Mouse (Mus musculus) ovary, postnatal 14 days (tissue): Measurements from ENCODE around the gene Pde7b.

ENCODE experiments used
- DNase-seq: peaks from one replicate; pipeline ENCODE4 v3.0.0; 2022; ENCODE audit warnings: low spot score

Gene Pde7b

DNA sequence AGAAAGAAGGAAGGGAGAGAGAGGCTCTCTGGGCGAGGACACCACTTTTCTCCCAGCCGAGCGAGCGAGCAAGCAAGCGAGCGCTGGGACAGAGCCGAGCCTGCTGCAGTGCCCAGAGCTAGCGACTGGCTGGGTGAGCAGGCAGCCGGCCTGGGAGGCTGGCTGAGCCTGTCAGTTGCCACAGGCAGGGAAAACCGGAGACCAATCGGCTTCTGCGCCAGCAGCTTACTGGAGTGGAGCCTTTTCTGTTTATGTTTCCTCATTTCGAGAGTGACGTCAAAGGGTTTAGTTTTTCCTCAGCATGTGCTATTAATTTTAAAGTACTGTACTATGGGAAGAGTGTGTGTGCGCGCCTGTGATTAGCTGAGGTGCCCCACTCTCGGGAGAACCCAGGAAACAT lies at the start of gene Pde7b:
Gene Pde7b, minus strand, starts transcription at position 173 of the 400 bp plus-strand sequence.
- DNase-seq, result peak; percentile 59

DNA sequence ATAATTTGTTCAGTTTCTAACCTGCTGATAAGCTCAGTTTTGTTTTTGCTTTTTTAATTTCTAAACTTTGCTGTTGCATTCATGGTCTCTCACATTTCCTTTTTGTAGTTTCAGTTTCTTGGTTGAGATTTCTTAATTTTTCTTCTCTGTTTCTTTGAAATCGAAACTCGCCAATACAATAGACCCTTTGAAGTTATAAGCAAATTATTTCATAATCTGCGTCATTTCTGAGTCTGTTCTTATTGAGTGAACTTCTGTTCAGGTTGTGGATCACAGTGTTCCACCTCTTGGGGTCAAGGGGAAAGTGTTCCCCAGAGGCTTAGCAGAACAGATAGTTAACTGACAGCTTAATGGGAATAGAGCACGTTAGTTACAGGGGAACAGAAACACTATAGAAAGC lies 47.2 kb upstream of the Pde7b start:
- DNase-seq, result no peak

DNA sequence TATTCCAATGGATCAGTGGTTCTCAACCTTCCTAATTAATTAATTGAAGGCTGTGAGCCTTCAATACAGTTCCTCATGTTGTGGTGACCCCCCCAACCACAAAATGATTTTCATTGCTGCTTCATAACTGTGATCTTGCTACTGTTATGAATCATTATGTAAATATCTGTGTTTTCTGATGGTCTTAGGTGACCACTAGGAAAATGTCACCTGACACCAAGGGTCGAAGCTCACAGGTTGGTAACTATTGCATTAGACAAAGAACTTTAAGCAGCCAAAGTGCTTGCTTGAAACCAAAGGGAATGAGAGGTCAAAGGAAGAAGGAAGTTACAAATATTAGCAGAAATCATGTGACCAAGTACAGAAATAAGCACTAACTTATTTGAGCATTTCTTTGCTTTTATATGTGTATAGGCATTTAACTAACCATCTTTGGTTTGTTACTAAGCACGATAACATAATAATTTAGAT lies 45.6 kb upstream of the Pde7b start:
- DNase-seq, result no peak

DNA sequence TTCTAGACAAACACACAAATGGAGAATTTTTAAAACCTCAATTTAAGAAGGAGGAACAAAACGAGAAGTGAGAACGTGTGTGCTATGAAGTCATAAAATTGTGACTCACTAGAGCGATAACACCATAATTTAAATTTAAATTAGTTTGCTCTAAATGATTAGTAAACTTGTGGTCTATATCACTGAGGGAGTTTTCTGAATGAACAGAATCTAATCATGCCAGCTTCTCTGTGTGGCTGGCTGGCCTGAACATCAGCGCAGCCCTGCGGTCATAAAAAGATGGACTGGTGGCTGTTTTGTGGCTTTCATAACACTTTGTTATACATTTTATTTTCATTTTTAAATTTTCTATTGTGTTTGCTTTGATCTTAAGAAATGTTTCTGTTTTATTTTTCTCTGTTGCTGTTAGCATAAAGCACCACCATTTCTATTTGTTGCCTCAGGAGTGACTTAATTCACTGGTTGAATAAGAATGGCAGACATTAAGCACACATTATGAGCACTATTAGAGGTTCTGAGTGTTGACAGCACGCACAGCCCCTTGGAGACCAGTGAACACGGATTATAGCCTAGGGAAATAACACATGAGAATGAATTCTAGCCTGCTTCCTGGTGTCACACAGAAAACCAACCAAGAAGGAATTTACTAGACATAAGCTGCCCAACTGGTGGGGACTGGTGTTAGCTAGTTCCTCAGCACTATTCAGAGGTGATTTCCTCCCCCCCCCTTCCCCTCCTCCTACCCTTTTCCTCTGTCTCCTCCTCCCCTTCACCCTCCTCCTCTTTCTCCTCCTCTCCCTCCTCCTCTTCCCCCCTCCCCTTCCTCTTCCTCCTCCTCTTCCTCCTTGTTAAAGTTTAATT lies 44.9 kb upstream of the Pde7b start:
- DNase-seq, result no peak

DNA sequence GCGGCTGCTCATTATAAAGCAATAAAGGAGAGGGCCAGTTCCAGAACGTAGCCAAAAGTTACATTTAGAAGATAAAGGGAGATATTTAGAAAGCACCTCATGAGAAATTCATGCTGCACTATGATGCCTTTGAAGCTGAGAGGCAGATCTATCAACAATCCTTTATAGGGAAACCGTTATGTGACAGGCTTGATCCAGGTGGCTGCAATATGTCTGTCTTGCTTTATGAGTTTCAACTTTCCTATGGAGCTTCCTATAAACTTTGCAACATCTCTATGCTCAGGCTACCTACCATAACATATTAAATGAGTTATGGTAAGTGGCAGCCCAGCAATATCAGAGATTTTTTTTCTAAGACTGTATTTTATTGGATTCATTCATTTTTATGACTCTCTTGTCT lies 39.5 kb upstream of the Pde7b start:
- no peak for DNase-seq

DNA sequence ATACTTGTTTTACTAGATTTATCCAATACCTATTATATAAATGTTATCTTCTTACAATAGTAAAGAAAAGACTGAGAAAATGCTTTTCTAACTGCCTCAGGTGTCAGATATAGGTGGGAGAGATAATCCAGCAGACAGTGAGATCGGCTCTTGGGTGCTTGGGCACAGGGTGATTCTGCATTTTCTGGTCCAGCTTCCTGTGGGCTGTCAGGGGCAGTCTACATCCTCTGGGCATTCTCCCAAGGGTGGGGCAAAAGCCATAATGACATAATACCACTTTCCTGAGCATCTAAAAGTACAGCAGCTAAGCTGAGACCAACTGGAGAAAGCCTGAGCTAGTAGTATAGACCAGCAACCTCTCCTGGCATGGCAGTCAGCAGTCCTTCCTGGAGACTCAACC lies 34.1 kb upstream of the Pde7b start:
- no peak for DNase-seq

DNA sequence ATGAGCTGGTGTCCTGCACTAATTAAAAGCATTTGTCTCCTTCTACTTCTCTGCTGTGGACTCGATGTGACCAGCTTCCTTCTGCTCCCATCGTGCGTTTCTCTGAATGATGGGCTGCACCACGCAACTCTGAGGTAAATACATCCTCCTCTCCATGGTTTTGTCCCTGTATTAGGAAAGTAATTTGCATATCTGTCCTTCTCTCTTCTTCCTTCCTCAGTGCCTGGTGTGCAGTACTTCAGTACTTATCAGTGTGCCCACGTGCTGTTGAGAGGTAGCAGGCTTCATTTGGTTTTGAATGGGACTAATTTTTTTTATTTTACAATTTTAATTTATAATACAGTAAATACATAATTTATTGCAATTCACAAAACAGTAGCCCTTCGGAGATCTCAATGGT lies 33.4 kb upstream of the Pde7b start:
- DNase-seq, result no peak

DNA sequence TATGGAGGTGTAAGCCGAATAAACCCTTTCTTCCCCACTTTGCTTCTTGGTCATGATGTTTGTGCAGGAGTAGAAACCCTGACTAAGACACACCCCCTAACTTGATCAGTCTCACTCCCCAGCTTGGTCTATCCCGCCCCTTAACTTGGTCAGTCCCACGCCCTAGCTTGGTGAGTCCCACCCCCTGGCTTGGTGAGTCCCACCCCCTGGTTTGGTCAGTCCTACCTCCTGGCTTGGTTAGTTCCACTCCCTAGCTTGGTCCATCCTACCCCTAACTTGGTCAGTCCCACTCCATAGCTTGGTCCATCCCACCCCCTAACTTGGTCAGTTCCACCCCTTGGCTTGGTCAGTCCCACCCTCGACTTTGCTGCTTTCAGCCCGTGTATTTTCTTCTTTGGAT lies 31.3 kb upstream of the Pde7b start:
- DNase-seq, result no peak

DNA sequence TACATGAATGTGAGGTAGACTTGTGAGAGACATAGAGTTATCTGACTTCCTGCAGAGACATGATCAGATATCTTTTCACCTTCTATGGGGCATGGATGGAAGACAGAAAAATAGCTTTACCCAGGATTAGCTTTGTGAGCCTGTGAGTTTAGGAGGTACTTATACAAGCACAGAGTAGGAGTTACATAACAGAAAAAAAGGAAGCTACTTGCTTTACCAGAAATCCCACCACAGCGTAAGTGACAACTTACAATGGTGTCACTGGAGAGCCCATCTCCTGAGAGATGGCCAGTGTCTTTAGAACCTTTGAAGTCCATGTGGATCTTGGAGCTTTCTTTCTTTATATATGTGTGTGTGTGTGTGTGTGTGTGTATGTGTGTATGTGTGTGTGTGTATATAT lies 28.0 kb upstream of the Pde7b start:
- DNase-seq, result no peak

DNA sequence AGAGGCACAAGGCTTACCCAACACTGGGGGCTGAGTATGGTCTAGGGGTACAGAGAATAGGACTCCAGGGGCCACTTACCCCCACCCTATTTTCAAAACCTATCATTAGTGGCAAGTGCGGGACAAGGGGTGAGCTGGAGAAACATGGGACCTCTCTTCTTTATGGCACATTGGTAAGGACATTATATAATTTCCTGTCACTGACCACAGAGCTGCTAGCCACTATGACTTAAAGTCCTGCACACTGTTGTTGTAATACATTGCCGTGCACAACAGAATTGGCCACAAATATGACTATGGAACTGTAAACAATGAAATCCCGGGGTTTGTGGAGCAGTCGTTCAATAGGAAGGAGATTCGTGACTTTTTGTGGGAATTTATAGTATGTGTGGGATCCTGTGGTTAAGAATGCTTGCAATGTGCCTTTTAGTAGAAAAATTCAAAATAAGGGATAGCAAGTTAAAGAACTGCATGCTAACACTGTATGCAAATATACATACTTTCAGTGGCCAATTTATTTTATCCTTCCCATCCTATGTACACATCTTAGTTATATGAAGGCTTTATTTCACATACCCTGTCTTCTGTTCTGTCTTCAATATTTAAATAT lies 25.9 kb upstream of the Pde7b start:
- no peak for DNase-seq

DNA sequence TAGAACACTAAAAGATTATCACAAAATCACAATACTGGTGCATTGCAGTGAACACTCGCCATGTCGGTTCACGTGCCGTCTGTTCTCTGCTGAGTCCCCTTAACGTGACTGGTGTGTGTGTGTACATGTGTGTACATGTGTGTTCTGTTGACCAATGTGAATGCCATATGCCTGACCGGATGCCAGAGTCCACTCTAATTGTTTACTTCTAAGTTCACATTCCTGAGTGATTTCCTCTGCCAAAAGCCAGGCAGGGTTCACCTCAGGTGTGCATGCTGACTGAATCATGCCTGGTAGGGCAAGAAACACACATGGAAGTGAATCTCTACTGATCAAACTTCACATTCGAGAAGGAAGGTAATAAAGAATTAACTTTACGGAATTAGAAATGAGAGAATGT lies 24.1 kb upstream of the Pde7b start:
- DNase-seq, result no peak

DNA sequence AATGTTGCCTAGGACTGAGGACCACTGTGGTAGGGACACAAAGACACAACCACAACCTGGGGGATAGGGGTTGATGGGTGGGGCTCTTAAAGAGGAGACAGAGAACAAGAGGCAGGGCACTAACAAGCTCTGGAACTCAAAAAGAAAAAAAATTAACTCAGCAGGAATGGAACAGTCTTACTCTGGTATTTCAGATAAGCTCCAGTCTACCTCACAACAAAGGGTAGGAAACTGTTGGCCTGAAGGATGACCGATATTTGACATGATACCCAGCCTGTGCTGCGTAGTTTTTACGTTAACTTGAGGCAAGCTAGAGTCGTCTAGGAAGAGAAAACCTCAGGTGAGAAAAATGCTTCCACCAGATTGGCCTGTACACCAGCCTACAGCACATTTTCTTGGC lies 22.4 kb upstream of the Pde7b start:
- DNase-seq, result no peak

DNA sequence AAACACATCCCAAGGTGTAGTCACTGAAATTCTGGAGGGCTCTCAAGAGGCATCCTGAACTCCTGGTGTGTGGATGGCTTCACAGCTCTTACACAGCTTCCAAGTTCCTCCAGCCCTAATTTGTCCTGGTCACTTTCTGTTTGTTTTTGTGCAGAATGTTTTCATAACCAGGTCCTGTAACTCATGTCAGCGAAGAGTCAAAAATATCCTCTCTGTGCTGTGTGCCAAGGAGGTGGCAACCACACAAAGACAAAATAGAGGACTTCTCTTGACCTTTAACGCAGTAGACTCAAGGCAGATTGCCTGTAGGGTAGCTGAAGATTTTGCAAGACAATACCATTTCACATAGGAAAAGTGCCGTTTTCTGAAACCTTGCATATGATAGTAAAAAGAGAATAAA lies 14.9 kb upstream of the Pde7b start:
- no peak for DNase-seq

DNA sequence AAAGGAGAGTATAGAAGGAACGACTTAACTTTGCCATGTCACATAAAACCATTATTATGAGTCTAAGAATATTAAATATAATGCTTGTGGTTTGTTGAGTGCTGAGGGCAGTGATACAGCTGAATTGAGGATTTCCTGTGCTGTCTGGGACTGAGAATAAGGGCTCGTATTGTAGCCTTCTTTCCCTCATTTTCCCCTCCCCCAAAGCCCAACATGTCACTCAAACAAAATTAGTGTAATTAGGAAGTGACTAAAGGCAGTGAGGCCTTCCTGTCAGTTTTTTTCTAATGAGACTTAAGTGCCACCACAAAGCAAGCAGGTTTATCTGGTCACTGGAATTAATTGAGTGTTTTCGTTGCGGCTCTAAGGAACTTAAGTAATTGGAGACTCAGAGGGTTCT lies 12.3 kb upstream of the Pde7b start:
- DNase-seq, result no peak

DNA sequence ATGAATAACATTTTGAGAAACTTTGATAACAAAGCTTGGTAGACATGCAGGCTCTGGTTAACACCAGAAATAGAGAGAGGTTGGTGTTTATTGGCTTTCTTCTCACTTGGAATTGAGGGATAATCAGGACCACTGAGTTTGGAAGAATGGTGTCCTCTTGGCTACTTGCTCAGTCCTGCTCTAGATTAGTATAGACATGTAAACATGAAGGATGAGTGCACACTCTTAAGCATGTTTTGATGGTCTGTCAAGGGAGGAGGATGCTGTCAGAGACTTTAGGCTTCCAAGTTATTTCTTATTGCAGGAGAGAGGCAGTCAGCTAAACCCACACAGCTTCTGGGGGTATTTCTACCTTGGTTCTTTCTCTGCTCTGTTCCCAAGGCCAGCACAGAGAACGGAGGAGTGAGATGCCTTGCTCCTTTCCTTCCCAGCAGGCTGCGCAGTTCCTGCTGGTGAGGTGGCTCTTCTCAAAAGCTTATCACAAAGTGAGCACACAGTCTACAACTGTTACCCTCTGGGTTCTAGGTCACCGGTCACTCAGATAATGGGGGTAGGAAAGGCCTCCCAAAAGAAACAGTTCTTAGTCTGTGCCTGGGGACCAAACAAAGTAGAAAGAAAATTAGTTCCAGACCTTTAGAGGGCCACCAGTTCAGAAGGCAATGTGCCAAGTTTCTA lies 11.0 kb upstream of the Pde7b start:
- DNase-seq, result no peak

DNA sequence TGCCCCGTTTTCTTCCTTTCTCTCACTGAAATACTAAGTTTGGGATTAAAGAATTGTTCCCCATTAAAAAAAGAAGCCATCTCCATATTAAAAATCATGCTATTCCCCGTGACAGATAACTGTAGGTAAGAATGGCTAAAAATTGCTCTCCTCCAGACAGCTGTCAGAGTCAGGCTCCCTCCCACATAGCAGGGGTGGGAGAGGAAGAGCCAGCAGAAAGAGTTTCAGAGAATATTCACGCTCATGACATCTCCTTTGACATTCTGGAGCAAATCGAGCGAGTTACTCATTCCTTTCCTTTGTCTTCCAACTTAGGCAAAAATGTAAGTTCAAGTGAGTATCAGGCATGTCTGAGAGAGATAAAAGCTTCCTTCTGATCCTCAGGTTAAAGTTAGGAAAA lies 8.7 kb upstream of the Pde7b start:
- no peak for DNase-seq

DNA sequence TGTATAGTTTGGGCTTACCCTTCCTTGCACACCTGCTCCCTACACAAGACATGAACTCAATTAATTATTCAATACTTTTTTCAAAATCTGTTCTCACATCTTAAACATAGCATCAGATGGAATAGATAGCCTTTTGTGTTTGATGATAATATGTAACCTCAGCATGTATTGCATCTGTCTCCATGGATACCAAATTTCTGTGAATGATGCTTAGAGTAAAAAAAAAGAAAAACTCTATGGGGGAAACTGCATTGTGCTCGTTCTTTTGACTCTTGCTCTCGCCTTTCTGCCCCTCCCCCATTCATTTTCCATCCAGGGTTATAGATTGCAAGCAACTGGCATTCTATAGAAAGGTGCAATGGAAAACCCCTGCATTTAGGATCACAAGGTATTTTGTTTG lies 7.3 kb upstream of the Pde7b start:
- no peak for DNase-seq

DNA sequence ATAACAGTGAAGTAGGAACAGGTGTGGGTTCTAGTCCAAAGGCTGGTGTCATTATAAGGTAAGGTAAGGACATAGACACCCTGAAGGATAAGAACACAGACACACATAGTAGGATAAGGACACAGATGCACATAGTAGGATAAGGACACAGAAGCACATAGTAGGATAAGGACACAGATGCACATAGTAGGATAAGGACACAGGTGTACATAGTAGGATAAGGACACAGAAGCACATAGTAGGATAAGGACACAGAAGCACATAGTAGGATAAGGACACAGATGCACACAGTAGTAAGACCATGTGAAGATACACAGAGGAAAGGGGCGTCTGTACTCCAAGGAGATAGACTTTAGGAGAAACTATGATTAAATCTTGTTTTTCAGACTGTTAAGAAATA lies 5.2 kb upstream of the Pde7b start:
- DNase-seq, result no peak

DNA sequence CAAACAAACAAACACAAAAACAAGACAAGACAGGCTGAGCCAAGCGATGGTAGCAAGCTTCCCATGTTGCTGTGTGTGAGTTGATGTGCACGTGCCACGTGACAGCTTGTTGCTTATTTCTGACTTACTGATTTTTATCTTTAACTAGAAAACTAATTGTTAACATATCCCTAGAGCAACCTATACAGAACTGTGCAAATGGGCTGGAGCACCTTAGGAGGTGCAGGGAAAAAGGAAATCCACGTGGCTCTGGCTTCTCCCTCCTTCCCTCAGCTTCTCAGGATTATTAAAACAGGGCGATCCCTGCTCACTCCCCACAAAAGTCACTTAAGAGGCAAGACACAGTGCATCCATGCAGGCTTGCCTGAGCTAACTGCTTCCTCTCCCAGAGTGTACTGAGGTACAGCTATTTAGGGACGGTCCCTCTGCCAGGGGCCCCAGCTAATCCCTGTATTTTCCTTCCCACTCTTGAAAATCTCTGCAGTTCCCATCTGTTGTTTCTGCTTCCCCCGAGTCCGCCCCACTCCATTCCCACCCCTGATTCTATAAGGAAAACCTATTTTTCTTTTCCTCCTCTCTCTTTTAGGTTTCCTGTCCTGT lies 606 bp upstream of the Pde7b start:
- DNase-seq, result no peak

DNA sequence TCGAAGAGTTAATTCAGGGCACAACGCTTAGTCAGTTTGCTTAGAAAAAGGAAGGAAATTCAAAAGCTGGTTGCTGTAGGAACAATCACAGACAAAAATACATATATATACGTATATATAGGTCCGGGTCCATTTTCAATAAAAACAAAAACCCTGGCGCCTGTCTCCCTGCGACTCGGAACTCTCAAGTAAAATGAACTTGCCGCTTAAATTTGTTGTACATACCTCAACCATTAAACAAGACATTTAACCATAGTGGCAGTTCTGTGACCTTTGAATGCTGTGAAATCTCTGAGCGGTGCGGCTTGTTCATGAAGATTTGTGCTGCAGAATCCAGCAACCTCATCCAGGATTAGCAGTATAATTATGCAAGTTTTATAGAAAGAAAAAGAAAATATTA lies 427 bp downstream of the Pde7b start:
- no peak for DNase-seq

DNA sequence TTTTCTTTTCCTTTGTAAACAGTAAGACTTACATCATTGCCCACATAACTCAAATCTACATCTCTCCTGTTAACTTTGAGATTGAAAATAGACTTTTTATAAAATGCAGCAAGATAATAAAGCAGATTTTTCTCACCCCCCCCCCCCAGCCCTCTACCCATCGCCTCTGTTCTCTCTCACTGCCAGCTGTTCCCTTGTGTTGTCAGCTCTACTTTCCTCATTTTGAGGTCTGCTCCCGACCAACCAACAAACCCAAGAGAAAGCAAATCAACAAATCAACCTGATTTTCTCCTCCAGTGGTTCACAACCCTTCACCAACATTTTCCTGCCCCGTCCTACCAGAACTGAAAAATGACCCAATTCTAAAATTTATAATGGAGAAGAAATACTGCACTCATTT lies 916 bp downstream of the Pde7b start:
- no peak for DNase-seq

DNA sequence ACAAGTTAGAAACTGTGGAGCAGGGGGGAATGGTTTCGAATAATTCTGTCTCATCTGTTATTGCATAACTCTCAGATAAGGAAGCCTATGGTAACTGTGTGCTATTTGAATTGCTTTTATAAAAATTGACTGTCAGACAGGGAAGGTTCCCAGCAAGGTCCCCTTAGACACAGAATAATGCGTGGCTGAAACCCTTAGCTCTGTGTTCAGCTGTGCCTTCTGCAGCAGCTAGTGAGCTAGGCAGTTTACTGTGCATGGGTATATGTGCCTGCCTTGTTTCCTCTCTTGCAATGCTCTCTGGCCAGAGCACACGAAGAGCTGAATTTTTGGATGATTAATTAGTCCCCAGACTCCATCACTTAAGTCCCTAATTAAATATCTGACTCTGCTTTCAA lies 1.4 kb downstream of the Pde7b start:
- DNase-seq, result no peak
